Mouse (Mus musculus) kidney, embryonic 16.5 days (tissue): Measurements from ENCODE around the gene Hmcn1. TPM values are rescaled to one million over a fixed set of nuclear protein-coding genes. Genes with fewer than 3 reads are reported as not detected.

Source experiments
- ATAC-seq: fragments of 200-750 bp; cut with Nextera tagmentation; 2 replicates; pipeline ENCODE4 v1.8.0; 2017; ENCODE audit warnings: moderate TSS enrichment; ENCODE audit not compliant: low FRiP score, low TSS enrichment
- H3K27ac ChIP-seq: fragments of 300-500 bp; sonication (generic); 2 replicates; pipeline ENCODE4 v1.5.1; 2014; ENCODE audit warnings: low read length
- H3K27me3 ChIP-seq: fragments of 300-500 bp; sonication (generic); 2 replicates; pipeline ENCODE4 v1.6.1; 2014; ENCODE audit warnings: low read length, control low read depth, mixed read lengths; ENCODE audit not compliant: insufficient read depth
- H3K36me3 ChIP-seq: fragments of 300-500 bp; sonication (generic); 2 replicates; pipeline ENCODE4 v1.6.1; 2014; ENCODE audit warnings: low read length, control low read depth, mixed read lengths; ENCODE audit not compliant: insufficient read depth
- H3K4me1 ChIP-seq: fragments of 300-500 bp; sonication (generic); 2 replicates; pipeline ENCODE4 v1.6.1; 2014; ENCODE audit warnings: low read length, control low read depth, mixed read lengths; ENCODE audit not compliant: insufficient read depth
- H3K4me2 ChIP-seq: fragments of 300-500 bp; sonication (generic); replicated peaks from 2 replicates; pipeline ENCODE4 v1.6.1; 2014; ENCODE audit warnings: low read depth, low read length
- H3K4me3 ChIP-seq: fragments of 300-500 bp; sonication (generic); 2 replicates; pipeline ENCODE4 v1.5.1; 2014; ENCODE audit warnings: mild to moderate bottlenecking, low read length
- H3K9ac ChIP-seq: fragments of 300-500 bp; sonication (generic); replicated peaks from 2 replicates; pipeline ENCODE4 v1.6.1; 2014; ENCODE audit warnings: low read length
- H3K9me3 ChIP-seq: fragments of 300-500 bp; sonication (generic); 2 replicates; pipeline ENCODE4 v1.6.1; 2016; ENCODE audit warnings: low read length, control low read depth
- WGBS: fragments of 180-500 bp; shearing (Covaris S2); extraction: QIAGEN DNeasy Blood & Tissue Kit; methylation state at CpG from one replicate; pipeline ENCODE4 v1.1.7; 2014; 5-methylcytosine and 5-hydroxymethylcytosine counted together
- polyA plus RNA-seq: library from polyadenylated mRNA; unstranded; fragments of >200 nt; fragmentation: Nextera tagmentation; extraction: Ambion mirVana; gene quantifications from 2 replicates; pipeline ENCODE4 v1.2.1, GENCODE M21; 2015

Hmcn1 gene
- polyA plus RNA-seq, 1 experiment from 2014 or later = 21.9 TPM

GRCm38 (mm10) chr1:151000714-151001113, 7.5 kb upstream of the Hmcn1 start:
- Histone ChIP-seq H3K27ac (no peak overlapping the region), H3K4me2 (no peak overlapping the region)
- no peak for ATAC-seq

GRCm38 (mm10) chr1:150994612-150995011, 1.4 kb upstream of the Hmcn1 start:
- Histone ChIP-seq H3K4me2 (no peak overlapping the region), H3K9ac (no peak overlapping the region), H3K27me3 (no peaks in the 10 kb centered on the region), H3K4me3 (no peak overlapping the region), H3K27ac (peak overlapping the region; percentile 26), H3K4me1 (peaks cover 16% of the 10 kb centered on the region), H3K36me3 (0 out of 2 replicates have a peak, but pooled peaks cover 3% of the 10 kb centered on the region), H3K9me3 (peaks cover 6% of the 10 kb centered on the region; the same call in 1 of the 2 replicates)
- ATAC-seq = peak; percentile 44; the same call in 1 of the 2 replicates
- WGBS = 11% methylated on average over 2 of the region's 2 CpGs

More at GRCm38 (mm10) chr1:151000714-151001113, 7.5 kb upstream of the Hmcn1 start:
- Histone ChIP-seq H3K4me1 (peaks cover 18% of the 10 kb centered on the region; the same call in 1 of the 2 replicates), H3K9me3 (peaks cover 6% of the 10 kb centered on the region; the same call in 1 of the 2 replicates), H3K9ac (no peak overlapping the region), H3K27me3 (no peaks in the 10 kb centered on the region), H3K4me3 (no peak overlapping the region), H3K36me3 (0 out of 2 replicates have a peak, but pooled peaks cover 3% of the 10 kb centered on the region)
- WGBS = 70% methylated on average over 13 of the region's 13 CpGs

DNA sequence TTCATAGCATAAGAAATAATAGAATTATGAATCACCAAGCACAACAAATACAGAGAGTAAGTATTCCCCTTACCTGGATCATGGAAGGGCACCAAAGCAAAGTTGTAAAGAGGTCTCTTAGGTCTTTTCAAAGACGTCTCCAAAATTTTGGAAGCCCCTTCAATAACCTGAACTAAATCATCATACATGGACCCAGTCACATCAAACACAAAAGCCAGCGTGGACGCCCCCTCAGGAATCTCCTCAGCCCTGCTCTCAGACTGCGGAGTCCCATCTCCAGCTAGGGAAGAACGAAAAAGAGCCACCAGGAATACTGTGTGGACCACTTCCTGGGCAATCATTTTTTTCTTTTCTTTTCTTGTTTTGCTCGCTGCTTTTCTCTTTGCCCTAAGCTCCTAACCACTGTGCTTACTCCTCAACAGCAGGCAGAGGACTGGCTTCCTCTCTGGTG, 499 bp downstream of the Hmcn1 start:
- Histone ChIP-seq H3K4me2 (peak overlapping the region; percentile 78), H3K27ac (peak overlapping the region; percentile 91), H3K4me3 (peak overlapping the region; percentile 67), H3K4me1 (peaks cover 16% of the 10 kb centered on the region), H3K9ac (peak overlapping the region; percentile 80), H3K27me3 (no peaks in the 10 kb centered on the region), H3K9me3 (peaks cover 6% of the 10 kb centered on the region; the same call in 1 of the 2 replicates), H3K36me3 (0 out of 2 replicates have a peak, but pooled peaks cover 3% of the 10 kb centered on the region)
- WGBS = under 1% methylated on average over 6 of the region's 6 CpGs
- ATAC-seq = no peak

- peak overlapping the region; percentile 67 for H3K4me3 ChIP-seq
- peaks cover 16% of the 10 kb centered on the region for H3K4me1 ChIP-seq
- H3K4me2 ChIP-seq = peak overlapping the region; percentile 78
- WGBS = 1% methylated on average over 10 of the region's 10 CpGs
- H3K36me3 ChIP-seq = 0 out of 2 replicates have a peak, but pooled peaks cover 3% of the 10 kb centered on the region
- peaks cover 6% of the 10 kb centered on the region; the same call in 1 of the 2 replicates for H3K9me3 ChIP-seq
- ATAC-seq = peak; percentile 37
- H3K9ac ChIP-seq = peak overlapping the region; percentile 18
- H3K27ac ChIP-seq = peak overlapping the region; percentile 1
- no peaks in the 10 kb centered on the region for H3K27me3 ChIP-seq
These were observed 1.3 kb downstream of the Hmcn1 start for GRCm38 (mm10) chr1:150991745-150992554.

DNA sequence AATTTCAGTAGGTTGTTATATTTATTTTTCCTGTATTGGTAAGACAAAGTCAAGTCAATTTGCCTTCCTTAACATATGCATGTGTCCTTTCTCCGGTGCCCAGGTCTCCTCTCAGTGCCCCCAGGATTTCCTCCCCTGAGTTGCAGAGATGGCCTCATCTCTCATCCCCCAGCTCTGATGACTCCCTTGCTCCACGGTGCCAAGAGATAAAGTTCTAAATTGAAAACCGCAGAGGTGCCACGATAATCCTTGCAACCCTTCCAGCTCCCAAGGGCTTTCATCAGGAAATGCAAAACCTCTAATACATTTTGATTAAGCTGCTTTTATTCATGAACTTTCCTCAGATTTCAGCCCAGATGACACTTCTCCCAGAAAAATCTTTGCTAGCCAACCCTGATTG, 8.3 kb downstream of the Hmcn1 start:
- WGBS = 72% methylated on average over 4 of the region's 4 CpGs
- H3K9ac ChIP-seq = no peak overlapping the region
- H3K27ac ChIP-seq = no peak overlapping the region
- no peak overlapping the region for H3K4me3 ChIP-seq
- peaks cover 3% of the 10 kb centered on the region; the same call in 1 of the 2 replicates for H3K4me1 ChIP-seq
- no peak for ATAC-seq
- no peaks in the 10 kb centered on the region for H3K27me3 ChIP-seq
- no peak overlapping the region for H3K4me2 ChIP-seq
- no peaks in the 10 kb centered on the region for H3K9me3 ChIP-seq
- no peaks in the 10 kb centered on the region for H3K36me3 ChIP-seq

GRCm38 (mm10) chr1:150984092-150984503, 9.1 kb downstream of the Hmcn1 start:
- ATAC-seq = no peak
- Histone ChIP-seq H3K27ac (no peak overlapping the region), H3K9ac (no peak overlapping the region), H3K27me3 (no peaks in the 10 kb centered on the region), H3K4me3 (no peak overlapping the region), H3K9me3 (no peaks in the 10 kb centered on the region), H3K4me2 (no peak overlapping the region), H3K36me3 (no peaks in the 10 kb centered on the region), H3K4me1 (0 out of 2 replicates have a peak, but pooled peaks cover 3% of the 10 kb centered on the region)
- 60% methylated on average over 6 of the region's 6 CpGs for WGBS

DNA sequence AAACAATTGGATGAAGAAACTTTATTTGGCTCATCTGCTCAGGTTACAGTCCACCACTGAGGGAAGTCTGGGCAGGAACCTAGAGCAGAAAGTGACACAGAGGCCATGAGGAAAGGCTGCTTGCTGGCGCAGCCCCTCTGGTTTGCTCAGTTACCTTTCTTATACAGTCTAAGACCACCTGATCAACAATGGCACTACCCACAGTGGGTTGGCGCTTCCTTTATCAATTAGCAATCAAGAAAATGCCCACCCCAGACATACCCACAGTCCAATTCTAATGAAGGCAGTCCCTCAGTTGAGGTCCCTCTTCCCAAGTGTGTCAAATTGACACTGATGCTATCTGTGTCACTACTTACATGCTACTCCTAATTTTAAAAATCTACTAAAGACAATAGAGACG, 14.6 kb downstream of the Hmcn1 start:
- 87% methylated on average over 3 of the region's 3 CpGs for WGBS
- ATAC-seq = no peak
- Histone ChIP-seq H3K27ac (no peak overlapping the region), H3K9ac (no peak overlapping the region), H3K4me3 (no peak overlapping the region), H3K9me3 (no peaks in the 10 kb centered on the region), H3K36me3 (no peaks in the 10 kb centered on the region), H3K27me3 (no peaks in the 10 kb centered on the region), H3K4me2 (no peak overlapping the region), H3K4me1 (peaks cover 11% of the 10 kb centered on the region)

- no peaks in the 10 kb centered on the region for H3K36me3 ChIP-seq
- no peak overlapping the region for H3K9ac ChIP-seq
- no peak overlapping the region for H3K4me3 ChIP-seq
- no peak for ATAC-seq
- no peaks in the 10 kb centered on the region for H3K9me3 ChIP-seq
- no peak overlapping the region for H3K27ac ChIP-seq
- no peaks in the 10 kb centered on the region for H3K27me3 ChIP-seq
- H3K4me2 ChIP-seq = no peak overlapping the region
- peaks cover 11% of the 10 kb centered on the region for H3K4me1 ChIP-seq
- 3% methylated on average over 2 of the region's 2 CpGs for whole genome bisulfite sequencing
These were observed 17.0 kb downstream of the Hmcn1 start for GRCm38 (mm10) chr1:150976263-150976662.

- Histone ChIP-seq H3K9ac (no peak overlapping the region), H3K36me3 (no peaks in the 10 kb centered on the region), H3K9me3 (no peaks in the 10 kb centered on the region), H3K27ac (no peak overlapping the region), H3K4me3 (no peak overlapping the region), H3K27me3 (no peaks in the 10 kb centered on the region), H3K4me2 (no peak overlapping the region), H3K4me1 (peaks cover 3% of the 10 kb centered on the region; the same call in 1 of the 2 replicates)
- ATAC-seq = no peak
- WGBS = 58% methylated on average over 5 of the region's 5 CpGs
These were observed 33.7 kb downstream of the Hmcn1 start for GRCm38 (mm10) chr1:150959486-150960074.
